Mouse (Mus musculus): ENCODE results near the gene Slc4a4.

The Slc4a4 gene

GRCm38 (mm10) chr5:89012456-89012855 lies 125.8 kb downstream of the Slc4a4 start:
- DNase-seq: no peak

GRCm38 (mm10) chr5:89014782-89015181 lies 128.2 kb downstream of the Slc4a4 start:
- DNase-seq: no peak

GRCm38 (mm10) chr5:89015878-89016277 lies 129.3 kb downstream of the Slc4a4 start:
- no peak for DNase-seq

- DNase-seq: no peak
These were observed 131.9 kb downstream of the Slc4a4 start for GRCm38 (mm10) chr5:89018537-89018936.

- no peak for DNase-seq
These were observed 137.8 kb downstream of the Slc4a4 start for GRCm38 (mm10) chr5:89024413-89024812.

GRCm38 (mm10) chr5:89027518-89028085 lies 141.0 kb downstream of the Slc4a4 start:
- DNase-seq: no peak

GRCm38 (mm10) chr5:89032647-89033046 lies 146.0 kb downstream of the Slc4a4 start:
- no peak for DNase-seq

GRCm38 (mm10) chr5:89033256-89033655 lies 146.6 kb downstream of the Slc4a4 start:
- DNase-seq: peak; percentile 9

GRCm38 (mm10) chr5:89036147-89036546 lies 149.5 kb downstream of the Slc4a4 start:
- peak; percentile 2 for DNase-seq

- DNase-seq: no peak
These were observed 154.2 kb downstream of the Slc4a4 start for GRCm38 (mm10) chr5:89040814-89041213.

GRCm38 (mm10) chr5:89043846-89044245 lies 157.2 kb downstream of the Slc4a4 start:
- DNase-seq: no peak

- peak; percentile 5 for DNase-seq
These were observed 158.2 kb downstream of the Slc4a4 start for GRCm38 (mm10) chr5:89044801-89045200.

GRCm38 (mm10) chr5:89051577-89051976 lies 165.0 kb downstream of the Slc4a4 start:
- DNase-seq: peak; percentile 14

- DNase-seq: no peak
These were observed 165.6 kb downstream of the Slc4a4 start for GRCm38 (mm10) chr5:89052230-89052629.

GRCm38 (mm10) chr5:89055656-89056055 lies 169.0 kb downstream of the Slc4a4 start:
- no peak for DNase-seq

- DNase-seq: no peak
These were observed 169.8 kb downstream of the Slc4a4 start for GRCm38 (mm10) chr5:89056370-89056769.

GRCm38 (mm10) chr5:89061097-89061496 lies 174.5 kb downstream of the Slc4a4 start:
- DNase-seq: no peak

GRCm38 (mm10) chr5:89062286-89062685 lies 175.7 kb downstream of the Slc4a4 start:
- DNase-seq: no peak

- DNase-seq: no peak
These were observed 180.5 kb downstream of the Slc4a4 start for GRCm38 (mm10) chr5:89067111-89067510.

GRCm38 (mm10) chr5:89068072-89068471 lies 181.5 kb downstream of the Slc4a4 start:
- DNase-seq: no peak

- DNase-seq: no peak
These were observed 183.4 kb downstream of the Slc4a4 start for GRCm38 (mm10) chr5:89070051-89070450.

- no peak for DNase-seq
These were observed 185.3 kb downstream of the Slc4a4 start for GRCm38 (mm10) chr5:89071957-89072356.

- DNase-seq: peak; percentile 12
These were observed 191.1 kb downstream of the Slc4a4 start for GRCm38 (mm10) chr5:89077711-89078110.

GRCm38 (mm10) chr5:89083476-89083875 lies 196.9 kb downstream of the Slc4a4 start:
- peak; percentile 13 for DNase-seq

GRCm38 (mm10) chr5:89087916-89088315 lies 201.3 kb downstream of the Slc4a4 start:
- DNase-seq: no peak

Data from lung, postnatal 36 days (tissue).